Mouse (Mus musculus): ENCODE measurements around the gene Uevld.
"Not testable (repeated sequence)": the region's sequence is repeated elsewhere in the genome, so short reads cannot be mapped to it uniquely, and the experiment has no call there.

The Uevld gene

GRCm38 (mm10) chr7:46964070-46964469 lies 5.7 kb upstream of the Uevld start:
- DNase-seq = no peak

DNA sequence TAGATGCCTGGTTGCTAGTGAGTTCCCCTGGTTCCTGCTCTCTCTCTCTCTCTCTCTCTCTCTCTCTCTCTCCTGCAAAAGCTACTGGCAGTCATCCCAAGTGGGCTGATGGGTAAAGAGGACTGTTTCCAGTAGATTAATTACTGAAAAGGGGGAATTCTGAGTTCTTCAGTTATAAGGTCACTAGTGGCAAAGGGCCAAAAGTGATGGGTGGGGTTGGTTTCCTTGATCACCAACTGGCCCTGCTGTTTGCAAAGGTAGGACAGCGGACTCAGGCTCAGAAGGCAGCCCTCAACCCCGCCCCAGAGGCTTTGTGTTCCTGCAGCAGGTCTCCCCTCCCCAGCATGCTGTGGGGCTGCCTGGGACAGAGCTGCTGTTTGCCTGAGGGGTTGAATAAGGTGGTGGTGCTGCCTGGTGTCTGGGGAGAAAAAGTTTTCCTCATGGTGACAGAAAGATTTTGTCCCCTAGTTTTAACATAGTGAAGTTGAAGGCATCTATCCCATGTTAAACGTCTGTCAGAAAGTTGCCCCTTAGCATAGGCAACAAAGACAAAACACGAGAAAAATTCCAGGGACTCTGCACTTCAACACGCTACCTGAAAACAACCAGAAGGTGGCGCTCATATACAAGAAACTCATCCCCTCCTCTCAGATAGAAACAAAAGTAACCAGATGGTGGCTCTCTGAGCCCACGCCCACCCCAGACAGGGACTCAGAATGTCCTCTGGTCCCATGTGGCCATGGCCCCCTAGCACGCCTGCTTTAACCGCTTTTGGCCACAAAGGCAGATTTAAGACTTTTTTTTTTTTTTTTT lies 4.7 kb upstream of the Uevld start:
- peak; percentile 67 for DNase-seq

- DNase-seq = peak; percentile 9
Observed at GRCm38 (mm10) chr7:46962132-46962531, 3.8 kb upstream of the Uevld start.

DNA sequence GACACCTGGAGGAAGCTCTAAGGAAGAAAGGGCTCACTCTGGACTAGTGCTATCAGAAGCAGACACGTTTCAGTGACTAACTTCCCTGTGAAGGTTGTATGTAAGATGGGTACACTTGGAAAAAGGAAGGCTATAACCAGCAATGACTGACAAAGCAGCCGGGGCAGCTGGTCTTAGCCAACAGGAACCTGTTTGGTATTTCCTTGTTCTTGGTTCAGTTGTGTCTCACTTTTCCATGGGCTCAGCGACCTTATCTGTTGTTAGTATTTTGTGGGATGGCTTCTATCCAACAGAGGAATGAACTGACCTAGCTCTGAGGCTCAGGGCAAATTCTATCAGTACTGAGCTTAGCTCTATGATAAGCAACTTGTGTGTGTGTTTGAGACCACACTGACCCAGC lies 2.7 kb upstream of the Uevld start:
- no peak for DNase-seq

DNA sequence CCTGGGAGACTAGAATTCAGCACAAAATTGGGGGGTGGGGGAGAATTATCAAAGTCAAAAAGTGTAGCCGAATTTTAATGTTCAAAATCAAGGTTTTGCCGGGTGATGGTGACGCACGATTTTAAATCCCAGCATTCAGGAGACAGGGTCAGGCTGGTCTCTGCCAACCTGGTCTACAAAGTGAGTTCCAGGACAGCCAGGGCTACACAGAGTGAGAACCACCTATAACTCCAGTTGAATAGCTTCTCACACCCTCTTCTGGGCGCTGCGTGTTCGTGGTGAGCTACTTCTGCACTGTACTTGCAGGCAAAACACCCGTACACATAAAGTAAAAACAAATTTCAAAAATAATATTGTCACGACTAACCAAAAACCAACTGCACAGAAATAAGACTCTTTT lies 526 bp upstream of the Uevld start:
- DNase-seq = no peak

DNA sequence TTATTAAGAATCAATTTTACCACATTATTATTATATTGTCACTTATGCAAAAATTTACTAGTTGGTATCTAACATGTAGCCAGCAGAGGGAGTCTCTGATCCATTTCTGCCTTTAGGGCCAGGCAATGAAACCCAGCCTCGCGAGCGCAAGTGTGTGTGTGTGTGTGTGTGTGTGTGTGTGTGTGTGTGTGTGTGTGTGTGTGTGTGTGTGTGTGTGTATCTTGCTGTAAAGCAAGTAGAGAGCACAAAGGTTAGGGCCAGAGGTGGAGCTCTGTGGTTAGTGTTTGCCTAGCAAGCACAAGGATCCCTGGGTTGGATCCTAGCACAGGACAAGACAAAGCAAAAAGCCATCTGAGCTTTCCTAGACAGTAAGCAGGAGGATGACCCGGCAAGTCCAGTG lies 22.5 kb downstream of the Uevld start:
- DNase-seq = peak; percentile 13

DNA sequence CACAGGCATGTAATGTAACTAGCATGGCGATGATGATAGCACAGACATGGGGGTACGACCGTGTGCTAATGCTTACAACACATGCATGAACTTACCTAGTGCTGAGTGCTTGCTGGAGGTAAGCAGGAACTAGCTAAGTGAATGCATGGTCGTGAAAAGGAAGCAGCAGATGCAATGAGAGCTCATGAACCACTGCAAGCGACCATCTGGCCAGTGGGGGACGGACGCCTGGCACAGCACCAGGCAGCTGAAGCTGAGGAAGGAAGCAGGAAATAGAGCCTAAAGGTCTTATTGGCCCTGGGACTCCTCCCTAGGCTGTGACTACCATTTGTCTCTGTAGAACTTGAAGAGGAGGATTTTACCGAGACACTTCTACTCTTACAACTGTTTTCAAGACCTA lies 23.5 kb downstream of the Uevld start:
- no peak for DNase-seq

GRCm38 (mm10) chr7:46931370-46931769 lies 27.0 kb downstream of the Uevld start:
- DNase-seq = no peak

DNA sequence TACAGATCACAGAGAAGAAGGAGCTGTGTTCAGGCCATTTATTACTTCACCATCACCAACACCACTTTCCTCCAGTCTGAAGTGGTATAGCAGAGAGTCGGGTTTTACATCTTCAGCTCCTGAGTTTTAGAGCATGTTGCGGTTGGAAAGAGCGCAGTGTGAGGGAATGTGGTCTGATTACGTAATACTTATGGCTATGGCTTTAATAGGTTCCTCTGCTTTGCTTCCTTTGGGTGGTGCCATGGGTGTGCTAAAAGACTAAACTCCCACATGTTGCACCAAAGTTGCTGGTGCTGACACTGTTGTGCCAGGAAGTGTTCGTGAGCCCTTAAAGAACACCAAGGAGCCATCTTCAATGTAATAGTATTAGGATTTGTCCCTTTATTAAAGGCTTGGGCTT lies 30.0 kb downstream of the Uevld start:
- DNase-seq = no peak

- no peak for DNase-seq
Observed at GRCm38 (mm10) chr7:46922075-46922474, 36.3 kb downstream of the Uevld start.

DNA sequence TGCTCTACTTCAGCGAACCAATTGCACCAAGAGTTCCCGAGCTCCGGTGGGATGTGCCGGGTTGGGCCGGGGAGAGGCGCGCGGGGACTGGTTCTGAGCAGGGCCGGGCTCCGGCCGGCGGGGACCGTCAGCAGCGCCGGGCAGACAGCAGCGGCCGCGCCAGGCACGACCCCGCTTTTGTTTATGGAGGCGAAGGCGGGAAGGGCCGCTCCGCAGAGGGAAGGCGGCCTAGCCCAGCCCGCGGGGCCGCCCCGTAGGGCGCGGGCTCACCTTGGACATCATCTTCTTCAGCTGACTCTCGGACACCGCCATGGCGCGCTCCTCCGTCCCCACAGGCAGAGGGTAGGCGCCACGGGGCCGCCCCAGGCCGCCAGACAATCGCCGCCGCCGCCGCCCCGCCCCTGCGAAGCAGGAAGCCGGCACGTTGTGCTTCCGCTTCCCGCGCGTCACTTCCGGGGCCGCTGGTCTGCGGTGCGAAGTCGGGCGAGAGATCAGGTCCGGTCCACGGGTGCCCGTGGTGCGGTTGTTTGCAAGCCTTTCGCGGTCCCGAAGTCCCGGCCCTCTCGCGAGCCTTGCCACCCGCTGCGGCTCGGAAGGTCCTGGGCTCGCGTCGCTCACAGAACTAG lies 38.7 kb downstream of the Uevld start, which contains the start of gene Tsg101:
Tsg101 (minus strand) TSS at position 419 of the 626 bp plus-strand sequence.
- peak; percentile 95 for DNase-seq

- DNase-seq = no peak
Observed at GRCm38 (mm10) chr7:46918678-46919371, 39.5 kb downstream of the Uevld start.

- no peak for DNase-seq
Observed at GRCm38 (mm10) chr7:46916376-46916775, 42.0 kb downstream of the Uevld start.

GRCm38 (mm10) chr7:46911250-46911649 lies 47.1 kb downstream of the Uevld start:
- DNase-seq = no peak

GRCm38 (mm10) chr7:46899343-46899742 lies 59.0 kb downstream of the Uevld start:
- no peak for DNase-seq

DNA sequence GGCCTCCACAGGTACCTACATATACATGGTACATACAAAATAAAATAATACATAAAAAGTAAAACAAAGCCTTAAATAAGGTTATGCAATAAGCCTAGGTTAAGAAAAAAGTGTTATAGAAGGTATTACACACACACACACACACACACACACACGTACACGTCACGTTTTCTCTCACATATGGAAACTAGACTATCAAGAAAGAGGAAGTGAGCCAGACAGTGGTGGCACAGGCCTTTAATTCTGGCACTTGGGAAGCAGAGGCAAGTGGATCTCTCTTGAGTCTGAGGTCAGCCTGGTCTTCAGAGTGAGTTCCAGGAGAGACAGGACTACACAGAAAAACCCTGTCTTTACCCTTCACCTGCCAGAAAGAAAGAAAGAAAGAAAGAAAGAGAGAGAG lies 62.8 kb downstream of the Uevld start:
- no peak for DNase-seq

DNA sequence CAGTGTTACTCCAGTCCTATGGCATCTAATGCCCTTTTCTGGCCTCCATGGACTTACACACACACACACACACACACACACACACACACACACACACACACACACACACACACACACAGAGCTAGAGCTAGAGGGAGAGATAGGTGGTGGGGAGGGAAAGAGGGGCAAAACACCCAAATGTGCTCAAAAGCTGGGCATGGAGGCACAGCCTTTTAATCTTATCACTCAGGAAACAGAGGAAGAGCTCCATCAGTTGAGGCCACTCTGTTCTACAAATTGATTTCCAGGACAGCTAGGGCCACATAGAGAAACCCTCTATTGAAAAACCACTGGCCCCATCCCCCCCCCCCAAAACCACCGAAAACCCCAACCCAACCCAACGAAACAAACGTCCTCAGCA lies 75.0 kb downstream of the Uevld start:
- no peak for DNase-seq

- not testable (repeated sequence) for DNase-seq
Observed at GRCm38 (mm10) chr7:46881941-46882340, 76.4 kb downstream of the Uevld start.

GRCm38 (mm10) chr7:46880992-46881391 lies 77.3 kb downstream of the Uevld start:
- no peak for DNase-seq

GRCm38 (mm10) chr7:46879851-46880250 lies 78.5 kb downstream of the Uevld start:
- no peak for DNase-seq

DNA sequence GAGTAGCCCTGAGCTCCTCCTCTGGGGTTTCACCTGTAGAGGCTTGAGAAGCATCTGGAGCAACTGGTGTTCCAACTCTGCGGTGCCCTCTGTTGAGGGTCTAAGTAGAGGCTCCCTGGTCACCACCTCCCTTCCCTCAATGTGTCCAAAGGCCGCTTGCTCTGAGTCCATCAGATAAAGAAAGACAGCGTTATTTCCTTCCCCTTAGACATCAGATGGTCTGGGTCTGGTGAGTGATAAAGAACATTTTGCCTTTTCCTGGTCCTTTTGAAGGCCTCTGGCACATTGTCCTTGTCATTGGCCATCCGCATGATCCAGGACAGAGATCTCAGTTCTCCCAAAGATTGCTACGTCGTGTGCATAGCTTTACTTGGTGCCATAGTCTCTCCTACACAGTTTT lies 81.1 kb downstream of the Uevld start:
- no peak for DNase-seq

GRCm38 (mm10) chr7:46876841-46877240 lies 81.5 kb downstream of the Uevld start:
- no peak for DNase-seq

All from kidney, adult 18-20 months (tissue).